Mouse (Mus musculus): ENCODE results near the gene Il9r. TPM values are rescaled to one million over a fixed set of nuclear protein-coding genes. Genes with fewer than 3 reads are reported as not detected.
"Not testable (repeated sequence)": the region's sequence is repeated elsewhere in the genome, so short reads cannot be mapped to it uniquely, and the experiment has no call there.

Gene Il9r
- total RNA-seq, 2 experiments from 2014 or later: not detected

DNA sequence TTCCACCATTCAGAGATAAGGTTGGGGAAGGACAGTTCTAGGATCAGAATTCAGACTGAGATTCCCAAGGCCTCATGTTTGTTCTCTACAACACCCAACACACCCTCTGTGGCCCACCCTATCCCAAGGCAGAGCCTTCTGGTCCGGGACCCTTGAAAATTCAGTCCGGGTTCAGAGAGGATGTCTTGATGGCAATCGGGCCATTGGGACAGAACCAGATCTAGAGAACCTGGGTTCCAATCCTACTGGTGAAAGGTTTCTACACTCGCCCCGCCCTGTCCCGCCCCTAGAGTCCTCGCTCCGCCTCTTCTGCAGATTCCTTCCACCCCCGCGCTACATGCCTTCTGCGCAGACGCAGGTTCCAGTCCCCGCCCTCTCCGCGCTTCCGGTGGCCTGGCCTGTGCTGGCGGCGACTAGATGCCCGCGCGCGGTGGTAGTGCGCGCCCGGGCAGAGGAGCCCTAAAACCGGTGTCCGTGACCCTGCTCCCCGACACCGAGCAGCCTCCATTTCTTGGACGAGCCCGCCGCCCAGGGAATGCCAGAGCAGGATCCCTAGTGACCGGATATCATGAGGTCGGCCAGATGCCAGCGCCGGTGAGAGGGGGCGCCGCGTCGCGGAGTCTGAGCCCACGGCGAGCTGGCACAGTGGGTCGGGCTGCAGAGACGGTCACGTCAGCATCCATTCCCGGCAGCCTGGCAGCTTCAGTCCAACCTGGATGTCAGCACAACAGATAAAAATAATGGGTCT is 26.2 kb upstream of the Il9r start, which contains the start of gene Mpg:
Gene Mpg (plus strand): TSS at position 382 of the 748 bp plus-strand sequence.
- peak; percentile 84 to 86 for DNase-seq

GRCm38 (mm10) chr11:32225222-32226104 is 25.4 kb upstream of the Il9r start:
- DNase-seq: no peak

DNA sequence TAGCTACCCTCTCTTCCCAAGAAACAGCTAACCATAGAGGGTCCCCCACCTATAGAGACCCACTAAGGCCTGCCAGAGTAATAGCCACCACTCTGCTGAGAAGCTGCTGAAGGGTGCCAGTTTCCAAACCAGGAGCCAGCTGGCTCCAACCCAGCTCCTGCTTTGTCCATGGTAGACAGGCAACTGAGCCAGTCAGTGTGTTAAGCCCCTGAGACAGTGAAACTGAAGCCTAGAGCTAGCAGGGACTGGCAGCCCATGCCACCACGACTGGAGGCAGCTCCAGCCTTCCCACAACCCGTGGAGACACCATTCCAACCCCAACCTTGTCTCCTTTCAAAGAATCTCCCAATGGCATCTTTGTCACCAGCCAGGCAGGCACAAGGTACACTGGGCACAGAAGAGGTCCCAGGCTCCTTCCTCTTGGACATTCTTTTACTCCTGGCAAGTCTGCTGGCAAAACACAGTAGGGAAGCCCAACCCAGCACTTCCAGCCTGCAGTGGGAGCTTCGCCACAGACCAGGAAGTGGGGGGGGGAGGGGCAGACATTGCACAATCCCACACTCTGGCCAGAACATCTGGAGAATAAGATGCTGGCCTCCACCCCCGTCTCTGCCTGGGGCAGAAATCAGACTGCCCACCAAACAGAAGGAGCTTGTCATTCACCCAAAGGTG is 24.5 kb upstream of the Il9r start:
- no peak for DNase-seq

DNA sequence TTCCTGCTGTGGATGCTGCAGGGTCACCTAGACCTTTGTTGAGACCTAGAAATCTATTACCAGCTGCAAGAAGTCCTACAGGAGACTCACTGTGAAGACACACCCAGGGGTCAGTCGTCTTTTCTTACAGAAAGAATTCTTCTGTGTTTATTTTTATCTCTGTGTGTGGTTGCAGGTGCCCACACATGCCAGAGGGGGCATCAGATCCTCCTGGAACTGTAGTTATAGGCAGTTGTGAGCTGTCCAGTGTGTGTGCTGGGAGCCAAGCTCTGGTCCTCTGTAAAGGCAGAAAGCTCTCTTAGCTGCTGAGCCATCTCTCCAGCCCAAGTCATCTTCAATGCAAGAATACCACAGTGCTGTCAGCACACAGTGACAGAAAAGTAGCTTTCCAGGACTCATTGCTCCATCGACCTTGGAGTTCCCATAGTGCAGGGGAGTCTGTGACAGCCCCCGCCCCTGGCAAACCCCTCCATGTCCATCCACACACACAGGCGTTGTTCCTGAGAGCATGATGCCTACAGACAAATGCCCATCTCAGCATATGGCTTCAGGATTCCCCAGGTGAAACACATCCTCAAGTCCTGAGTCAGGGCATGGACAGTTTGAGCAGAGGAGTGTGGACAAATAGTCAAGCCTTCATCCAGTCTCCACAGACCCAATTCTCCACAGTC is 23.4 kb upstream of the Il9r start:
- no peak for DNase-seq

DNA sequence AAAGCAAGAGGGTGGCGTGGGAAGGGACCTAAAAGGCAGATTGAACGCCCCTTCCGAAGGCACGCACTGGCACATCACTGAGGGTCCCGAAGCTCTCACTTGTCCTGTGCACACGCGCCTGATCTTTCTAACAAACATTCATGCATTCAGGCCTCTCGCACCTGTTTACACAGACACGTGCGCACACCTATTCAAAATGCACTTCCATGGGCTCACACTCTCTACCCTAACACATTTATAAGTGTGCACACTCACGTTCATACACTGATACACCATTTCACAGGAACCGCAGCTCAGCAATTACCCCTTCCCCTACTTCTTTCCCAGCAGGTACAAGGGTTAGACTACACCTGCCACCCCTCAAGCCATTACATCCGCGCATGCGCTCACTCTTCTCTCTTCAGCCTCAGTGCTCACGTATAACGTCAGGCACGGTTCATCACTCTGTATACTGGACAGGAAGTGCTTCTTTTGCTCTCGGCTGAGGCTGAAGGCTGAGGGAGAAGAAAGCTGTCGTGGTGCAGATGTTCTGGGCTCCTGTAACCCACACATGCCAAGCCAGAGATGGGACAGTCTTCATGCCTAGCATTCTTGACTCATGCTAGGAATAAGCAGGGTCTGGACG is 22.6 kb upstream of the Il9r start:
- DNase-seq: no peak

DNA sequence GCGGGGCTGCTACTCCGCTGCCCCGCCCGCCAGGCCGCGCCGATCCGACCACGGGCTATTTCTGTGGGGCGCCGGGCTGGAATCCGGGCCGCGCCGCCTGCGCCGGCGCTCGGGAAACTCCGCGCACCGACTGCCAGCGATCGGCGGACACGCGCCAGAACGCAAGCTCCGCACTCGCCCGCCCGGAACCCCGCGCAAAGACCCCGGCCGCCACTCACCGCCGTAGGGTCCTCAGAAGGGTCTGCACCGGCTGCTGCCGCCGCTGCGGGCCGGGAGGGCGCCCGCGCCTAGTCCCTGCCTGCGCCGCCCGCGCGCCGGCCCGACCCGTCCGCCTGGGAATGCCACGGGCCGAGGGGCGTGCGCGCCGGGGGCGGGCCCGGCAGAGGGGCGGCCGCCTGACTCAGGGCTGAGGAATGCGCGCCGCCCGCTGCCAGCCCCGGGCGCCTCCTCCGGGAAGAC is 21.9 kb upstream of the Il9r start, which contains the start of gene Rhbdf1:
Gene Rhbdf1 (minus strand): TSS at position 350 of the 459 bp plus-strand sequence.
- peak in 1 of 2 experiments; percentile 31 for DNase-seq

DNA sequence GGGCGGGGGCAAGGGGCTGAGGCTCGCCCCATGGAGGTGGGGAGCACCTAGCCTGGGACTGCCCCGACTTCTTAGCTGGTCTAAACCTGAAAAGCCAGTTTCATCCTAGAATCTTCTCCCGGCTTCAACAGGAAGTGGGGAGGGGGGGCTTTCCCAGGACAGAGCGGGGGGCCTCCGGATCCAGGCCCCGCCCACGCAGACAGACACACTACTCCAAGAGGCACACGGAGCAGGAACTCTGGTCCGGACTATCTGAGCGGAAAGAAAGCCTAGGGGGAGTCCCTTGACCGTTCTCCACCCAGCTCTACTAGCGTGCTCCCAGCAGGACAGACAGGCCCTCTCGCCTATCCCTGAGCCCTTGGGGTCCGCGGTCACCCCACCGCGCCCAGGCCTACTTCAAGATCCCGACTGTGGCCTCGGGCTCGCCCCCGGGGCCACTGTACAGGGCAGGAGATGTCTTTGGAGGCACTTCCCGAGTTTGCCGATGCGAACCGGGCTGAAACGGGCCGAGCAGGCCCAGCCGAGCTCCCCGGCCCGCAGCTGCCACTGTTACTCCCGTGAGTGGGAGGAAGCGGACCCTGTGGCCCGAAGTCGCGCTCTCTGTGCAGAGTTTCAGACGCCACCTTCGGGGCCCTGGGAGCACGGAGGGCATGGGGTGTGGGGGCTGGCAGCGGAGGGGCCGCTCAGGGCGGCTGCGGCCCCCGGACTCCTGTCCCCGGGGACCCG is 21.3 kb upstream of the Il9r start:
- no peak for DNase-seq

GRCm38 (mm10) chr11:32220607-32221224 is 20.6 kb upstream of the Il9r start:
- no peak for DNase-seq

GRCm38 (mm10) chr11:32219287-32219686 is 19.2 kb upstream of the Il9r start:
- no peak for DNase-seq

GRCm38 (mm10) chr11:32218501-32219050 is 18.5 kb upstream of the Il9r start:
- peak in 1 of 2 experiments; percentile 26 for DNase-seq

GRCm38 (mm10) chr11:32216851-32217250 is 16.8 kb upstream of the Il9r start:
- peak in 1 of 2 experiments; percentile 65 for DNase-seq

DNA sequence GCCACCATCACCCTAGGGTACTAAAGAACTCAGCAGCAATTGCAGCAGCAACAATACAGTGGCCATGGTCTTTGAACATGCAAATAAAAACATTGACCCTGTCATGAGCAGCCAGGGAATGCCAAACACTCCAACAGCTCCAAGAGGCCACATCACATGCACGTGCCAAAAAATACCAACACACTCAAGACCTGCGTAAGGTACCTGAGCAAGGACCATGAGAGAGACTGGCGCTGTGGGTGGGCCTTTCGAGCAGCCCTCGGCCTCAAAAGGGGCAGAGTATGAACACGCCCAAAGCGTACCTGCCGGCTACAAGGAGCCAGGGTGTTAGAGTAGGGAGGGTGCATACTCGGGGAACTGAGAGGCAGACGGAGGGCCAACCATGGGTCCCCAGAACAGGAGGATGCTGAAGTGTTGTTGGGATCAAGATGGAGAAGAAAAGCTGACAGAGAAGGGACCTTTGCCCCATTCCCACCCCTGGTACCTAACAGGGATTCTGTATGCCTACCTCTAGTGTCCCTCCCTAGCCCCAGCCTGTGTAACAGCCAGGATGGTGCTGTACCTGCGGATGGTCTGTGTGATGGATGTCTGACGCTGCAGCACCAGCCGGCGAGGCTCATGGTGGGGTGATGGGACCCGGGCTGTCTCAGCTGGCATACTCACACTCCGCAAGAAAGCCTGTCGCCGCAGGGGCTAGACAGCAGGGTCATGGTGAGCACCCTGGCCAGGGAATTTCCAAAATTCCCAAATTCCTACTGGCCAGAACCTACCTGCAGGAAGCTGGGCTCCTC is 15.5 kb upstream of the Il9r start:
- no peak for DNase-seq

DNA sequence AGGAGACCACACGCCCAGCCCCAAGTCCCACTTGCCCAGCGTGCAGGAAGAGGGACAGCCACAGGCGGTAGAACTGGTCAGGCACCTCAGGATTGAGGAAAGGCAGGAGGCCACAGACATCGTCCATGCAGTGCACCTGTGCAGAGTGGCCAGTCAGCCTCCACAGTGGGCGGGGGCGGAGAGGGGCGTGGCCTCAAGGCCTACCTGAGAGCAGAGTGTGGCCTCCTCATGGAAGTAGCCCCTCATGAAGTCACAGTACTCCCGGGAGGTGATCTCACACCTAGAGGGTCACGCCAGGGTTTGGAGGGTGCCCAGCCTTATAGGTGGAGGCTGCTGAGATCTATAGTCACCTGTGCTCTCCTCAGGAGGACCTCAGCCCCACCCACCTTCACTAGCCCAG is 10.5 kb upstream of the Il9r start:
- DNase-seq: no peak

DNA sequence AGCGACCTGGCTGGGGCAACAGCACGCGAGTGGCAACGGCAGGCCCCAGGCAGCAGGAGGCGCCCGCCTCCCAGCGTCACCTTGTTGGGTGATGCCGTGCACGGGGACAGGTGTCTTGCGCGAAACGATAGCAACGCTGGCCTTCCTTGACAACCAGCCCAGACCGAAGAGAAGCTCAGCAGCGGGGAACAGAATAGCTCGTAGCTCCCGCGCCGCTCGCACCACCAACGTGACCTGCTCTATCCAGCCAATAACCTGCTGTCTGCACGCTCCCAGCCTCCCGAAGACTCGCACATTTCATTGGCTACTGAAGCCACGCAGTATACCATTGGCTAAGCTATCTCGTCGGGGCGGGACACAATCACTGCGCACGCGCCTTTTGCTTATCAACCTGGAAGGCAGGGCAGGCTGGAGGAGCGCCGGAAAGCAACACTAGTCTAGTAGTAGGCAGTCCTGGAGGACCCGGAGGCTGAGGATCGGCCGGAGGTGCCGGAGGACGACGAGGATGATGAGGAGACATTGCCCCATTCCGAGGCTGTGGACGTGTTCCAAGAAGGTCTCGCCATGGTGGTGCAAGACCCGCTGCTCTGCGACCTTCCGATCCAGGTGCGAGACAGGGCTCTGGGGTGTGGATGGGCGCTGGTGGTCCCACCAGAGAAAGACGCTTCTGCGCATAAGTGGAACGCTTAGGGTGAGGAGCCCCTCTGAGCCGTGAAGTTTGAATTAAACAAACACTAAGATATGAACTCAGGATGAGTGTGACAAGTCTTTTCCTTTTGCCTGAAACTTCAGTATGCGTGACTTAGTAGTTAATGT is 5.2 kb upstream of the Il9r start, which contains the start of gene Snrnp25:
Gene Snrnp25 (plus strand): TSS at position 358 of the 816 bp plus-strand sequence.
- DNase-seq: peak; percentile 91 to 94

DNA sequence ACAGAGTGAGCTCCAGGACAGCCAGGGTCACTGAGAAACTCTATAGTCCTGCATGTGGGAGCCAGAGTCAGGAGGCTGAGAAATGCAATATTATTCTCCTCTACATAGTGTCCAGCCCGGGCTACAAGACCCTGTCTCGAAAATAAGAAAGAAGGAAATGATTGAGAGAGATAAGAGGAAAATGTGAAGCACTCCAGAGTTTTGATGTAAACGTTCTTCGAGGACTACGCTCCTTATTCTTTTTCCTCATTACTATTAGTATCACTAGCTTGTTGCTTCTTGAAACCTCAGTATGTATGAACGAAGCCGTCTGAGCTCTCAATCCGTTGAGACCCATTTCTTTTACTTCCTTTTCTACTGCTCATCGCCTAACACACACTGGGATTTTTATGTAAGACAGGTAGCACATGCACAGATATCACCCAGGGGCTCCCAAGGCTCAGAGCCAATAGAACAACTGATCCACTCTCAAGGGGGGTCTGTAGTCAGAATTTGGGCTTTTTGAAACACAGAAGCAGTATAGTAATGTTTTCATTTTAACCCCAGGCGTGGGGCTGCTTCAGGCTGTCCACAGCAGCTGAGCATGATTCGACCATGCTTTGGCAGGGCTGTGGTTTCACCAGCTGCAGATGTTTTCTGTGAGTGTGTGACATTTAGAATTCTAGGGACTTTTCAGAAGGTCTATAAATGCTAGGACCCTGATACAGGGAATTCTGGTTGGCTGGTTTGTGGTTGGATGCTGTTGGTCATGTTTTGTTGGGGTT is 2.0 kb upstream of the Il9r start:
- DNase-seq: no peak

GRCm38 (mm10) chr11:32200992-32201391 is 913 bp upstream of the Il9r start:
- not testable (repeated sequence) for DNase-seq

DNA sequence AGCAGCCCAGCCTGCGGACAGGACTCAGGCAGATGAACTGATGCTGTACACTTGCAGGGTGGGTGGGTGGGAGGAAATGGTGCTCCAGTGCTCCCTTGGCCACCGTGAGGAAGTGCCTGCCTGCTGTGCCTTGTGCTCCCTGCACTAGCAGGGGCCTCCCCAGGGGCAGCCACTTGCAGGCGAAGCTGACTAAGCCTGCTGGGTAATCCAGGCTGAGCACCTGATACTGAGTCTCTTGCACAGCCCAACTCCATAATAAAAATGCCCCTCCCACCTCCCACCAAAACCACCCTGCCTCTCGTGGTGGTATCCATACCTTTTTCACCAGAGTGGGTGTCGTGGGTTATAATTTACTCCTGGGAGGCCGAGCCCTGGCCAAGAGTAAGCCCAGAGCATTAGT is 849 bp downstream of the Il9r start:
- no peak for DNase-seq

Data from layer of hippocampus, postnatal 36 days (tissue).